Mouse (Mus musculus) kidney, postnatal 14 days (tissue): ENCODE measurements at regions not wholly inside any gene's neighbourhood (a gene's known extent, or its start where the extent isn't known, plus 50 kb on each side); places are given as distances from the start of the nearest gene placed in this dataset.

Experiments
- DNase-seq: peaks from one replicate; pipeline ENCODE4 v3.0.0; 2022; ENCODE audit warnings: mixed read lengths

- no peak for DNase-seq
Measured at GRCm38 (mm10) chr12:79966621-79967490, 146.0 kb downstream of the Zfp36l1 start.

- no peak for DNase-seq
Measured at GRCm38 (mm10) chr12:79966289-79966615, 146.6 kb downstream of the Zfp36l1 start.

DNA sequence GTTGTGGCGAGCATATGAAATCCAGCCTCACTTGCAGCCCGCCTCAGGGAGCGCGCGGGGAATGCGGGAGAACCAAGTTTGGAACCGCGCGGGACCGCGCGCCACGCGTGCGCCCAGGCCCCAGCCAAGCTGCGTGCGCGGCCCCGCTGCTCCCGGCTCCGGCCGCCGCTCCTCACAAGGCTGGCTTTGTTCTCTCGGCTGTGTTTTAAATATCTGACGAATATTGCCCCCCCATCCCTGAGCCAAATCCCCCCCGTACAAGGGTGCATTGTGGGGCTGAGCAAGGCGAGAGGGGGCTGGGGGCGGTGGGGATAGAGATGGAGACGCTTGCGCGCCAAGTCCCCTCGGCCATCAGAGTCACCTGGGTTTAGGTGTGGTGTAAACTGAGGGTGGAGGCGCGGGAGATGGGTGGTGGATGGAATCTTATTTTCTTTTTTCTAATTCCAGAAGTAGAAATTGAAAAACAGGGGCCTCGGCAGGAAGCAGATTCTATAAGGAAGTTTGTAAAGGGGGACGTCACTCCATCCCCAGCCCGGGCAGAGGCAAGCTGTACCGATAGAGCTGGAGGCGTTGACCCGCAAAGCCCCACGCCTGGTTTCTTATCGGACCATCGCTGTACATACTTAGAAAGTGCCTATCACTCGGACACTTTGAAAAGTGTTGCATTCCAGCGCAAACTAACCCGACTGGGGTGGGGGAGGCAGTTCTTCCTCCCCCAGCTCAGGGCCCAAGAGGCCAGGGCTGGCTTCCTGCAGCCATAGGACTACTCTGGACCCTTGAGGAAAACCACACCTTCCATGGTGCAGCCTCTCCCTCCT lies 147.1 kb downstream of the Zfp36l1 start:
- peak; percentile 57 for DNase-seq

DNA sequence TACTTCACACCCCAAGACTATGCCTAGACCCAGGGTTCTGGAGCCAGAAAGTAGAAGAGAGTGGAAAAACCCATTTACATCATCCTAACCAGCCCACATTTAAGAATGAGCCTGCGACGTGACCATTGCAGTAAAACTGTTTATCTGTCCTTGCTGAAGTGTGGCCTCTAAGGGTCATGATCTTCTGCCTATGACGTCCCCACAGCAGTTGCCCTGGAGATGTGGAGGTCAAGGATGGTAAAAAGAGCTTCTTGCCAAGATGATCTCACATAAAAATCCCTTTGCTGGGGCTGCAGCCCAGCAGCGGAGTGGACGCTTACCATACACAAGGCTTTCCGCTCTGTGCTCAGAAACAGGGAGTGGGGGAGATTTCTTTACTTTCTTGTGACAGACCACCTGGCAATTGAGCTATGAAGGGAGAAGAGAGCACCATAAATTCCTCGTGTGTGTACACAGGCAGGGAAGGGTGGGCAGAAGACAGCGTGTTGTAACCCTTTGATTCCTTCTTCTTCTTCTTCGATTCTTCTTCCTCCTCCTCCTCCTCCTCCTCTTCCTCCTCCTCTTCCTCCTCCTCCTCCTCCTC lies 149.3 kb downstream of the Zfp36l1 start:
- DNase-seq, result no peak

- no peak for DNase-seq
Measured at GRCm38 (mm10) chr12:79962649-79963236, 150.1 kb downstream of the Zfp36l1 start.

GRCm38 (mm10) chr12:79961881-79962280 lies 150.9 kb downstream of the Zfp36l1 start:
- DNase-seq, result no peak

GRCm38 (mm10) chr12:79961076-79961475 lies 151.7 kb downstream of the Zfp36l1 start:
- DNase-seq, result no peak

- DNase-seq, result no peak
Measured at GRCm38 (mm10) chr12:79960446-79960845, 152.4 kb downstream of the Zfp36l1 start.

DNA sequence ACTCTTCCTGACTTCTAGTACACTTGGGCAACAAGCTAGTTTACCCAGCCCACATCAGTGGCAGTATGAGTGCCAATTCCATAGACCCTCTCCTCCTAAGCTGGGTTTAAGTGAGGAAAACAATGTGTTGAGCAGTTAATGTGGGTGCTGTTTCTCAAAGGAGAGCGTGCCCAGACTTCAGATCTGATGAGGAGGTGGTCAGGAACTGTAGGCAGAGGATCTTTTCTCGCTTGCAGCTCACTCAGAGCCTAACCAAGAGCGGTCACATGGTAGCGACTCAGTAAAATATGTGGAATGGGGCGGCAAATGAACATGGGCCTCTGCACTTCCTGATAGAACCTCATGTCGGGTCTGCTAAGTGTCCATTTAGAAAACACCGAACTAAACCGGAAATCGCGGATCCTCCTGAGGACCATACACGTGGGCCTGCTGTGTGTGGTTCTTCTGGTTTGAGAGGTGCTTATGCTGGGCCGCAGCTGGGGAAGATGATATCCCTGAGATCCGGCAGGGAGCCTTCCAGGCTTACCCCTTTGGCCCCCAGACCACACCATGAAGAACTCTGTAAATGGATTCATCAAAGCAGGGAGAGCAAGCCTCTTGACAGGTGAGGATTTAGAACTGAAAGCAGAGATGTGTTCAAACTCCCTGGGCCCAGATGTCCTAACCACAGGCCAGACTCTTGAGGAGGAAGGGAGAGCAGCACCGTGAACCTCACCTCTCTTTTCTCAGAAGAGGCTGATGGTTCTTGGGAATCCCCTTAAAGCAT lies 153.1 kb downstream of the Zfp36l1 start:
- DNase-seq, result no peak

DNA sequence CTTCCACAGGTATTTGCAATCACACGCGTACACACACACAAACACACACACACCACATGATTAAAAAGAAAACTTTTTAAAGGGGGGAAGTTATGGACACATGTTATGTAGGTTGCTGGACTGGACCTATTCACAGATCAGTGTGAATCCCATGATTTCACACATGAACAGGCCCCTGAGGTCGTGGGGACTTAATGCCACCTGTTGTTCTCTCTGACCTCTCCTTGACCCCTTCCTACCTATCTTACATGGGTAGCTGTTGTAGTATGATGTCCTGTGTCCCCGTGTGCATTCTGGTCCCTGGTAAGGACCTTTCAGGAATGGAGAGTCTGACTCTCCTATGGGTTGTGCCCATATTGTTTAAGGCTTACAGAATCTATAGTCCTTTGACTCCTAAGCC lies 155.6 kb downstream of the Zfp36l1 start:
- DNase-seq, result no peak

- no peak for DNase-seq
Measured at GRCm38 (mm10) chr12:79956351-79956750, 156.5 kb downstream of the Zfp36l1 start.

- no peak for DNase-seq
Measured at GRCm38 (mm10) chr12:79955501-79955900, 157.3 kb downstream of the Zfp36l1 start.

DNA sequence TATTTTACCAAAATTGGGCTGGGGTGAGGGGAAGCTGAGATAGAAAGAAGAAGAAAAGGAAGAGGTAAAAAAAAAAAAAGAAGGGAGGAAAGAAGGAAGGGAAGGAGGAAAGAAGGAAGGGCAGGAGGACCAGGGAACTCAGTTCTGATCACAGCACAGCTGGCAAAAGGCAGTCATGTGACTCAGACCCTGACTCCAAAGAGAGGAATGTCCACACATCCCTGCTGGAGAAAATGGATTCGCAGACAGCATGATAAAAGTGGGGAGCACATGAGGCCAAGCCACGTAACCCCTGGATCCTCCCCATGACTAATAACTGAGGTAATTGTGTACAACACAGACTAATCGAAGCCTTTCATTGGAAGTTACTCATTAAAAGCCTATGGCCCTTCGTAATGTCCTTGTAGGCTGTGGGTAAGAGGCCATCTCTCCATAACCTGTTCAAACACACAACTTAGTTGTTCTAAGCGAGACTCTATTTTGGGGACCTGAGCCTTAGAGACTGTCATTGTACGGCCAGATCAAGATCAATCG lies 162.2 kb downstream of the Zfp36l1 start:
- DNase-seq, result no peak

DNA sequence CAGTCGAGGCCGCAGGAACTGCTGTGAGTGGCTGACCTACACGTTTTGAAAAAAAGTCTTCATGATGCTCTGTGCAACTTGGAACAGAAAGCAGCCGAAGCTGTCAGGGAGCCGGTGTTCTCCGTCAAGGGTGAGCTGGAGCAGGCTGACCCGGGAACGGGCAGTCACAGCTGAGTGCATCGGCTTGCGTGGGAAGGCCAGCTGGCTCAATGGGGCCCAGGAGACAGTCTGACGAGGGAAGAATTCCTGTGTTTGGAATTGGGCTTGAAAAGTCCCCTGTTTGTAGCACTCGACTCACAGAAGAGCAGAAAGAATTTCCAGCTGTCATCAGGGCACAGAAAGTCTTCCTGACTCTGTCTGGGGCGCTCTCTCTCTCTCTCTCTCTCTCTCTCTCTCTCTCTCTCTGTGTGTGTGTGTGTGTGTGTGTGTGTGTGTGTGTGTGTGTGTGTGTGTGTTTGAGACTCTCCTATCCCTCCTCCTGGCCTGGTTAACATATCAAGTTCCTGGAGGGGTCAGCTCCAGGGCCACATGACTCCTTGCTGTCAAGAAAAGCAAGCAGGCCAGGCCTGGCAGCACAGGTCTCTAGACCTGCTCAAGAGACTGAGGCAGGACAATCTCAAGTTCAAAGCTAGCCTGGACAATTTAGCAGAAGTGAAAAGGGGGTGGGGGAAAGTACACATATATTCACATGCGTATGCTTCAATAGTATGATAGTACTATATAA lies 163.6 kb downstream of the Zfp36l1 start:
- peak; percentile 91 for DNase-seq

- no peak for DNase-seq
Measured at GRCm38 (mm10) chr12:79947574-79947973, 165.2 kb downstream of the Zfp36l1 start.

- no peak for DNase-seq
Measured at GRCm38 (mm10) chr12:79946777-79947176, 166.0 kb downstream of the Zfp36l1 start.

- DNase-seq, result no peak
Measured at GRCm38 (mm10) chr12:79945899-79946298, 166.9 kb downstream of the Zfp36l1 start.

DNA sequence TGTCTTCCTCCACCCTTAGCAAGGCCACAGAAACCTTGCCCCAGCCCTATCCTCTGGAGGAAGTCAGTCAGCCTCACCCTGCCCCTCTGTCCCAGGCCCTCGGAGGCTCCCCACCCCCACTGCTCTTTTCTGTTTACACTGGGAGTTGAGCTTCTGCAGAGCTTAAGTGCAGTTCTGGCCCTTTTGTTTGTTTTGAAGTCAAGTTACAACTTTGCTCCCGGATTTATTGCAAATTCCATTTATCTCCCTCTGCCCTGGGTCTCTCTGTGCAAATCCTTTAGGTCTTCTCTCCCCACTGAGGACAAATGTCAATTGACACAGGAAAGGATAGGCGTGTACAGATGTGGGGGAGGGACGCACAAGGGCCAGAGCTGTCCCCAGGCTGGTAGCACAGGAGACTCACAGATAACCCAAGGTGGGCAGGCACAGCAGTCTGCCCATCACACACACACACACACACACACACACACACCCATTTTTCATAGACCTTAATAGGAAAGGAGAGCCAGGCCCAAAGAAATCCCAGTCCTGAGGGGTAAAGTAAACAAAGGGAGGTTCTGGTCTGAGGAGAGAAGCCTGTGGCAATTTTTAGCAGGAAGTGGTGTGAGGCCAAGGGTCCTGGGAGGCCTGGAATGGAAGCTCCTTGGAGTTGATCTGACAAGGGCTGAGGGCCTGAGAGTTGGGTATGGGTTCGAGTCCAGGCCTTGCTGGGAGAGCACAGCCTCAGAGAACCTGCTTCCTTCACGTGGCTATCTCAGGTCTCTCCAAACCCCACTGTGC lies 167.9 kb downstream of the Zfp36l1 start:
- peak; percentile 89 for DNase-seq

- DNase-seq, result no peak
Measured at GRCm38 (mm10) chr12:79944090-79944489, 168.7 kb downstream of the Zfp36l1 start.

DNA sequence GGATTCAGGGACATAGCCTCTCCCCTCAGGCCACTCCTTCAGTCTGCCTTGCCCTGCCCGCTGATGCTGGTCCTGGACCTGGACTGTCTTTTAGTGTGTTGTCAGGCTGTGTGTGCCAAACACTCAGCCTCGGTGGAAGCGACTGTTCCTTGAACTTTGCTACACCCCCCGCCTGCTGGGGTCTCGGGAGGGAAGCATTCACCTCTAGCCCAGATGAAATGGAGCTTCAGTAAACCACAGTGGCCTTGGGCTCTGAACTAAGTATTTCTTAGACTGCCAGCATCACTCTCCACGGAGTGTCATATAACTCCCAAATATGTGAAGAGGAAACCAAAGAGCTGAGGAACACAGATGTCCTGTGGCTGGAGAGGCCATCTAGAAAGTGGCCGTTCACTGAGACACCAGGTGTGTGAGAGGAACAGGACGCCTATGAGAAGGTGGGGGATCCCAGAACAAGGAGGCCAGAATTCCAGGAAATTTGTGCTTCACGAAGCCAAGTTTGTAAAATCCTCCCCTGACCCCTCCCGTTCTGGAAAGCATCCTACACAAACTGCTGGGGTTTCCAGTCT lies 170.2 kb downstream of the Zfp36l1 start:
- no peak for DNase-seq
